Mouse (Mus musculus): ENCODE measurements around the gene Cstf2t. TPM values are rescaled to one million over a fixed set of nuclear protein-coding genes. Genes with fewer than 3 reads are reported as not detected.

Gene Cstf2t
- 16.8 TPM for polyA plus RNA-seq (2012; fragmentation: generic; extraction: Trizol)
- long read RNA-seq, experiment 1, full-length matches to known transcripts: 25 of 25 reads
- long read RNA-seq, experiment 1, partial matches to known transcripts: 0 of 25 reads
- long read RNA-seq, experiment 1, other reads (novel, unspliced or antisense): 0 of 25 reads
- long read RNA-seq, experiment 2, full-length matches to known transcripts: 269 of 276 reads
- long read RNA-seq, experiment 2, partial matches to known transcripts: 0 of 276 reads
- long read RNA-seq, experiment 2, other reads (novel, unspliced or antisense): 7 of 276 reads

GRCm38 (mm10) chr19:31082662-31083429 is at the start of gene Cstf2t:
Gene Cstf2t, plus strand, starts transcription at chr19:31082837.
- Histone ChIP-seq H3K27me3 (ENCODE audit: control insufficient read depth, insufficient read depth, insufficient read length) (no peaks in the 10 kb centered on the region), H3ac (ENCODE audit: control insufficient read depth, insufficient read length, low read depth) (peak within 1 kb of the TSS; percentile 88)
- no peak for TF ChIP-seq MYOD1 (IDR thresholded peaks at IDR 0.05; ENCODE audit: control insufficient read depth, insufficient read length, low read depth)
- TF ChIP-seq FOSL1 (IDR thresholded peaks at IDR 0.05; ENCODE audit: insufficient read depth, low read length, poor library complexity, severe bottlenecking): no peak
- no peak for TF ChIP-seq USF1 (IDR thresholded peaks at IDR 0.05; ENCODE audit: low read depth)
- no peak for TF ChIP-seq CTCF (IDR thresholded peaks at IDR 0.05; ENCODE audit: control insufficient read depth, insufficient read depth, insufficient read length)
- TF ChIP-seq MAX (IDR thresholded peaks at IDR 0.05): peak; percentile 74
- no peak for TF ChIP-seq CEBPB (IDR thresholded peaks at IDR 0.05; ENCODE audit: low read depth)

GRCm38 (mm10) chr19:31038951-31039350 is 43.7 kb upstream of the Cstf2t start:
- Histone ChIP-seq H3K79me3 (ENCODE audit: low read depth) (no peaks in the 10 kb centered on the region), H3K4me3 (ENCODE audit: insufficient read depth, poor library complexity, severe bottlenecking) (no peak overlapping the region), H3K79me2 (ENCODE audit: control insufficient read depth, insufficient read depth) (no peaks in the 10 kb centered on the region), H3K36me3 (ENCODE audit: control insufficient read depth, insufficient read depth) (no peaks in the 10 kb centered on the region), H3ac (ENCODE audit: control insufficient read depth, insufficient read length, low read depth) (no peak overlapping the region), H3K27me3 (ENCODE audit: control insufficient read depth, insufficient read depth, insufficient read length) (no peaks in the 10 kb centered on the region)
- no peak for TF ChIP-seq MAX (IDR thresholded peaks at IDR 0.05)
- no peak for TF ChIP-seq CTCF (IDR thresholded peaks at IDR 0.05; ENCODE audit: control insufficient read depth, insufficient read depth, insufficient read length)
- TF ChIP-seq MYOG (IDR thresholded peaks at IDR 0.05; ENCODE audit: control insufficient read depth, extremely low read depth, insufficient read length): no peak
- TF ChIP-seq MYOD1 (IDR thresholded peaks at IDR 0.05; ENCODE audit: control insufficient read depth, insufficient read length, low read depth): no peak
- no peak for TF ChIP-seq USF1 (IDR thresholded peaks at IDR 0.05; ENCODE audit: low read depth)
- no peak for TF ChIP-seq CEBPB (IDR thresholded peaks at IDR 0.05; ENCODE audit: low read depth)
- no peak for TF ChIP-seq FOSL1 (IDR thresholded peaks at IDR 0.05; ENCODE audit: insufficient read depth, low read length, poor library complexity, severe bottlenecking)

More at GRCm38 (mm10) chr19:31082662-31083429, at the start of gene Cstf2t:
- peaks cover 32% of the 10 kb centered on the region for H3K79me3 ChIP-seq (ENCODE audit: low read depth)
- H3K4me3 ChIP-seq (ENCODE audit: insufficient read depth, poor library complexity, severe bottlenecking): peak within 1 kb of the TSS; percentile 85
- peaks cover 41% of the 10 kb centered on the region for H3K79me2 ChIP-seq (ENCODE audit: control insufficient read depth, insufficient read depth)
- peaks cover 31% of the 10 kb centered on the region for H3K36me3 ChIP-seq (ENCODE audit: control insufficient read depth, insufficient read depth)

GRCm38 (mm10) chr19:31040948-31041847 is 41.4 kb upstream of the Cstf2t start:
- no peaks in the 10 kb centered on the region for H3K79me3 ChIP-seq (ENCODE audit: low read depth)
- no peak overlapping the region for H3ac ChIP-seq (ENCODE audit: control insufficient read depth, insufficient read length, low read depth)
- no peaks in the 10 kb centered on the region for H3K36me3 ChIP-seq (ENCODE audit: control insufficient read depth, insufficient read depth)
- no peaks in the 10 kb centered on the region for H3K27me3 ChIP-seq (ENCODE audit: control insufficient read depth, insufficient read depth, insufficient read length)
- no peak for TF ChIP-seq USF1 (IDR thresholded peaks at IDR 0.05; ENCODE audit: low read depth)
- no peak for TF ChIP-seq MYOD1 (IDR thresholded peaks at IDR 0.05; ENCODE audit: control insufficient read depth, insufficient read length, low read depth)
- no peak for TF ChIP-seq MAX (IDR thresholded peaks at IDR 0.05)
- TF ChIP-seq CTCF (IDR thresholded peaks at IDR 0.05; ENCODE audit: control insufficient read depth, insufficient read depth, insufficient read length): no peak
- TF ChIP-seq FOSL1 (IDR thresholded peaks at IDR 0.05; ENCODE audit: insufficient read depth, low read length, poor library complexity, severe bottlenecking): no peak
- TF ChIP-seq CEBPB (IDR thresholded peaks at IDR 0.05; ENCODE audit: low read depth): no peak
- TF ChIP-seq MYOG (IDR thresholded peaks at IDR 0.05; ENCODE audit: control insufficient read depth, extremely low read depth, insufficient read length): no peak
- no peaks in the 10 kb centered on the region for H3K79me2 ChIP-seq (ENCODE audit: control insufficient read depth, insufficient read depth)
- no peak overlapping the region for H3K4me3 ChIP-seq (ENCODE audit: insufficient read depth, poor library complexity, severe bottlenecking)

- Histone ChIP-seq H3ac (ENCODE audit: control insufficient read depth, insufficient read length, low read depth) (no peak overlapping the region), H3K79me3 (ENCODE audit: low read depth) (no peaks in the 10 kb centered on the region), H3K27me3 (ENCODE audit: control insufficient read depth, insufficient read depth, insufficient read length) (no peaks in the 10 kb centered on the region), H3K36me3 (ENCODE audit: control insufficient read depth, insufficient read depth) (no peaks in the 10 kb centered on the region), H3K4me3 (ENCODE audit: insufficient read depth, poor library complexity, severe bottlenecking) (no peak overlapping the region), H3K79me2 (ENCODE audit: control insufficient read depth, insufficient read depth) (no peaks in the 10 kb centered on the region)
- TF ChIP-seq USF1 (IDR thresholded peaks at IDR 0.05; ENCODE audit: low read depth) (no peak), MYOD1 (IDR thresholded peaks at IDR 0.05; ENCODE audit: control insufficient read depth, insufficient read length, low read depth) (no peak), FOSL1 (IDR thresholded peaks at IDR 0.05; ENCODE audit: insufficient read depth, low read length, poor library complexity, severe bottlenecking) (no peak), MYOG (IDR thresholded peaks at IDR 0.05; ENCODE audit: control insufficient read depth, extremely low read depth, insufficient read length) (no peak), CEBPB (IDR thresholded peaks at IDR 0.05; ENCODE audit: low read depth) (no peak), MAX (IDR thresholded peaks at IDR 0.05) (no peak), CTCF (IDR thresholded peaks at IDR 0.05; ENCODE audit: control insufficient read depth, insufficient read depth, insufficient read length) (no peak)
Observed at GRCm38 (mm10) chr19:31046601-31047000, 36.0 kb upstream of the Cstf2t start.

- no peak overlapping the region for H3K4me3 ChIP-seq (ENCODE audit: insufficient read depth, poor library complexity, severe bottlenecking)
- H3K36me3 ChIP-seq (ENCODE audit: control insufficient read depth, insufficient read depth): no peaks in the 10 kb centered on the region
- TF ChIP-seq MYOD1 (IDR thresholded peaks at IDR 0.05; ENCODE audit: control insufficient read depth, insufficient read length, low read depth) (no peak), FOSL1 (IDR thresholded peaks at IDR 0.05; ENCODE audit: insufficient read depth, low read length, poor library complexity, severe bottlenecking) (no peak), MYOG (IDR thresholded peaks at IDR 0.05; ENCODE audit: control insufficient read depth, extremely low read depth, insufficient read length) (no peak), USF1 (IDR thresholded peaks at IDR 0.05; ENCODE audit: low read depth) (no peak), MAX (IDR thresholded peaks at IDR 0.05) (no peak), CTCF (IDR thresholded peaks at IDR 0.05; ENCODE audit: control insufficient read depth, insufficient read depth, insufficient read length) (no peak), CEBPB (IDR thresholded peaks at IDR 0.05; ENCODE audit: low read depth) (no peak)
- H3ac ChIP-seq (ENCODE audit: control insufficient read depth, insufficient read length, low read depth): no peak overlapping the region
- no peaks in the 10 kb centered on the region for H3K79me3 ChIP-seq (ENCODE audit: low read depth)
- no peaks in the 10 kb centered on the region for H3K79me2 ChIP-seq (ENCODE audit: control insufficient read depth, insufficient read depth)
- H3K27me3 ChIP-seq (ENCODE audit: control insufficient read depth, insufficient read depth, insufficient read length): no peaks in the 10 kb centered on the region
Observed at GRCm38 (mm10) chr19:31064740-31065139, 17.9 kb upstream of the Cstf2t start.

Data from C2C12 (cell line).